Mouse (Mus musculus) liver, embryonic 14.5 days (tissue): ENCODE data around the gene Krt86.

Source experiments
- CTCF ChIP-seq: IDR thresholded peaks from 2 replicates; pipeline ENCODE4 v1.5.1; 2016; ENCODE audit warnings: antibody characterized with exemption, low read depth, control low read depth
- EP300 ChIP-seq: IDR thresholded peaks from 2 replicates; pipeline ENCODE4 v1.6.1; 2016; ENCODE audit warnings: antibody characterized with exemption, low read depth

- TF ChIP-seq CTCF (peak; percentile 49; the same call in 1 of the 2 replicates), EP300 (no peak)
Measured at GRCm38 (mm10) chr15:101479007-101479665, 5.9 kb downstream of the Krt86 start.
